Mouse (Mus musculus): ENCODE measurements at regions not wholly inside any gene's neighbourhood (a gene's known extent, or its start where the extent isn't known, plus 50 kb on each side); places are given as distances from the start of the nearest gene placed in this dataset.

- no peak for ATAC-seq
These were observed 144.1 kb downstream of the Klf7 start for GRCm38 (mm10) chr1:63977956-63978355.

- ATAC-seq = no peak
These were observed 144.7 kb downstream of the Klf7 start for GRCm38 (mm10) chr1:63977302-63977888.

GRCm38 (mm10) chr1:63976862-63977261 is 145.2 kb downstream of the Klf7 start:
- ATAC-seq = no peak

- no peak for ATAC-seq
These were observed 154.2 kb downstream of the Klf7 start for GRCm38 (mm10) chr1:63967849-63968248.

- ATAC-seq = no peak
These were observed 156.6 kb downstream of the Klf7 start for GRCm38 (mm10) chr1:63965446-63965845.

GRCm38 (mm10) chr1:63964519-63964918 is 157.6 kb downstream of the Klf7 start:
- no peak for ATAC-seq

- ATAC-seq = no peak
These were observed 166.3 kb downstream of the Klf7 start for GRCm38 (mm10) chr1:63955701-63956355.

- no peak for ATAC-seq
These were observed 167.1 kb downstream of the Klf7 start for GRCm38 (mm10) chr1:63954876-63955513.

GRCm38 (mm10) chr1:63954172-63954571 is 167.9 kb downstream of the Klf7 start:
- no peak for ATAC-seq

- ATAC-seq = peak; percentile 81
These were observed 168.7 kb downstream of the Klf7 start for GRCm38 (mm10) chr1:63953229-63953883.

- ATAC-seq = no peak
These were observed 170.4 kb downstream of the Klf7 start for GRCm38 (mm10) chr1:63951663-63952062.

GRCm38 (mm10) chr1:63947278-63947677 is 174.8 kb downstream of the Klf7 start:
- no peak for ATAC-seq

- ATAC-seq = peak; percentile 61
These were observed 175.2 kb downstream of the Klf7 start for GRCm38 (mm10) chr1:63946834-63947233.

- no peak for ATAC-seq
These were observed 175.7 kb upstream of the 4933402D24Rik start for GRCm38 (mm10) chr1:63944786-63945185.

- ATAC-seq = no peak
These were observed 169.3 kb upstream of the 4933402D24Rik start for GRCm38 (mm10) chr1:63938416-63938815.

GRCm38 (mm10) chr1:63937480-63937879 is 168.4 kb upstream of the 4933402D24Rik start:
- no peak for ATAC-seq

- ATAC-seq = no peak
These were observed 165.7 kb upstream of the 4933402D24Rik start for GRCm38 (mm10) chr1:63934570-63935280.

- no peak for ATAC-seq
These were observed 163.4 kb upstream of the 4933402D24Rik start for GRCm38 (mm10) chr1:63932484-63932883.

GRCm38 (mm10) chr1:63929362-63930125 is 160.5 kb upstream of the 4933402D24Rik start:
- no peak for ATAC-seq

- ATAC-seq = no peak
These were observed 159.8 kb upstream of the 4933402D24Rik start for GRCm38 (mm10) chr1:63928850-63929249.

- ATAC-seq = no peak
These were observed 159.3 kb upstream of the 4933402D24Rik start for GRCm38 (mm10) chr1:63928361-63928760.

Measured in inflammation-experienced regulatory T-cells, adult 6 months (primary cell).